Mouse (Mus musculus) embryonic fibroblast, embryonic 13.5 days (primary cell): ENCODE measurements around the gene Dlgap4.

Source experiments
- CTCF ChIP-seq: IDR thresholded peaks from 2 replicates; pipeline ENCODE4 v1.5.1; 2011; ENCODE audit warnings: mild to moderate bottlenecking, control low read depth, low read length, moderate library complexity, borderline replicate concordance; ENCODE audit not compliant: insufficient read depth
- POLR2A ChIP-seq: IDR thresholded peaks from 2 replicates; pipeline ENCODE4 v1.6.1; 2011; ENCODE audit warnings: low read depth, mild to moderate bottlenecking, control low read depth, low read length, moderate library complexity

DNA sequence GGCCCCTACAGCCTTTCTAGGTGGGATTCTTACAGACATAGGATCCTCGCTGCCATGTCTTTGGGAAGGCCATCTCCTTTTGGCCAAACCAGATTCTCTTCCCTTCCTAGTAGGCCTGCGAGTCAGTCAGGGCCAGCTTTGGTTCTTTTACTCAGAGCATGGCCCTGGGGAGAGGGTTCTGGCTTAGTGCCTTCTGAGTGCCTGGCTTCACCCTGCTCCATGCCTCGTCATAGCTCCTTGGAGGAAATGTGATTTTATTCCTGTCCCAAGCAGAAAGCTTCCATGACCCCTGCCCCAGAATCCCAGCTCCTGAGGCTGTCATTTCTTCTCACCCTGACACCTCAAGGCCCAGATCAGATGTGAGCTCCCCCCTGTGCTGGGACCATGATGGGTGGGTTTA, 133.8 kb downstream of the Dlgap4 start:
- TF ChIP-seq CTCF = no peak
- no peak for TF ChIP-seq POLR2A
